Mouse (Mus musculus) liver, embryonic 14.5 days (tissue): Measurements from ENCODE around the gene Col6a6. TPM values are rescaled to one million over a fixed set of nuclear protein-coding genes. Genes with fewer than 3 reads are reported as not detected.

ENCODE experiments used
- ATAC-seq: fragments of 200-750 bp; cut with Nextera tagmentation; 2 replicates; pipeline ENCODE4 v1.8.0; 2017; ENCODE audit warnings: moderate number of reproducible peaks, mild to moderate bottlenecking, moderate library complexity; ENCODE audit not compliant: insufficient read depth
- DNase-seq, 3 experiments: peaks; one replicate each; pipeline ENCODE4 v3.0.0-alpha.2; 2012 to 2013; ENCODE audit warnings: low read depth in 3 of 3, low spot score in 3 of 3
- H3K27ac ChIP-seq: fragments of 300-500 bp; sonication (generic); 2 replicates; pipeline ENCODE4 v1.5.1; 2014; ENCODE audit warnings: moderate library complexity, mild to moderate bottlenecking, control low read depth, inconsistent platforms
- H3K27me3 ChIP-seq: fragments of 300-500 bp; sonication (generic); 2 replicates; pipeline ENCODE4 v1.6.1; 2014; ENCODE audit warnings: mild to moderate bottlenecking, low read length, moderate library complexity; ENCODE audit not compliant: control insufficient read depth, insufficient read depth
- H3K36me3 ChIP-seq: fragments of 300-500 bp; sonication (generic); replicated peaks from 2 replicates; pipeline ENCODE4 v1.6.1; 2014; ENCODE audit warnings: low read depth; ENCODE audit not compliant: control insufficient read depth, insufficient read depth
- H3K4me1 ChIP-seq, 2 experiments: fragments of 200-500 bp in 1 of 2; fragments of 300-500 bp in 1 of 2; sonication (generic) in 1 of 2; replicated peaks; 2 replicates each; pipeline ENCODE4 v1.6.1; 2012 to 2014; ENCODE audit warnings: antibody characterized with exemption in 1 of 2, inconsistent platforms in 1 of 2, low read length in 1 of 2; ENCODE audit not compliant: control insufficient read depth in 2 of 2, insufficient read depth in 2 of 2
- H3K4me2 ChIP-seq: fragments of 300-500 bp; sonication (generic); 2 replicates; pipeline ENCODE4 v1.6.1; 2014; ENCODE audit warnings: low read depth, mild to moderate bottlenecking, control low read depth, moderate library complexity
- H3K4me3 ChIP-seq, 2 experiments: fragments of 200-500 bp in 1 of 2; fragments of 300-500 bp in 1 of 2; sonication (generic) in 1 of 2; 2 replicates each; pipeline ENCODE4 v1.5.1; 2012 to 2014; ENCODE audit warnings: low read depth in 2 of 2, low read length in 2 of 2, mild to moderate bottlenecking in 2 of 2, control low read depth in 1 of 2, inconsistent platforms in 1 of 2, moderate library complexity in 1 of 2; ENCODE audit not compliant: insufficient read depth in 1 of 2
- H3K9ac ChIP-seq: fragments of 300-500 bp; sonication (generic); replicated peaks from 2 replicates; pipeline ENCODE4 v1.6.1; 2014; ENCODE audit warnings: mild to moderate bottlenecking, control low read depth, moderate library complexity
- H3K9me3 ChIP-seq: fragments of 300-500 bp; sonication (generic); 2 replicates; pipeline ENCODE4 v1.6.1; 2016; ENCODE audit warnings: low read length, mixed read lengths; ENCODE audit not compliant: control insufficient read depth
- CTCF ChIP-seq: IDR thresholded peaks from 2 replicates; pipeline ENCODE4 v1.5.1; 2016; ENCODE audit warnings: antibody characterized with exemption, low read depth, control low read depth
- EP300 ChIP-seq: IDR thresholded peaks from 2 replicates; pipeline ENCODE4 v1.6.1; 2016; ENCODE audit warnings: antibody characterized with exemption, low read depth
- WGBS: fragments of 180-500 bp; shearing (Covaris S2); extraction: QIAGEN DNeasy Blood & Tissue Kit; methylation state at CpG from one replicate; pipeline ENCODE4 v1.1.7; 2014; ENCODE audit not compliant: insufficient replicate concordance; 5-methylcytosine and 5-hydroxymethylcytosine counted together
- polyA plus RNA-seq, 2 experiments: library from polyadenylated mRNA; depleted of rRNA in 1 of 2; stranded (reverse) in 1 of 2; unstranded in 1 of 2; fragments of >200 nt; fragmentation: Nextera tagmentation in 1 of 2; extraction: Ambion mirVana in 1 of 2; gene quantifications; 2 replicates each; pipeline versions ENCODE4 v1.2.1 to v1.2.3; 2012 to 2014

The Col6a6 gene
- polyA plus RNA-seq, 2 experiments: 0.15 to 0.18 TPM

DNA sequence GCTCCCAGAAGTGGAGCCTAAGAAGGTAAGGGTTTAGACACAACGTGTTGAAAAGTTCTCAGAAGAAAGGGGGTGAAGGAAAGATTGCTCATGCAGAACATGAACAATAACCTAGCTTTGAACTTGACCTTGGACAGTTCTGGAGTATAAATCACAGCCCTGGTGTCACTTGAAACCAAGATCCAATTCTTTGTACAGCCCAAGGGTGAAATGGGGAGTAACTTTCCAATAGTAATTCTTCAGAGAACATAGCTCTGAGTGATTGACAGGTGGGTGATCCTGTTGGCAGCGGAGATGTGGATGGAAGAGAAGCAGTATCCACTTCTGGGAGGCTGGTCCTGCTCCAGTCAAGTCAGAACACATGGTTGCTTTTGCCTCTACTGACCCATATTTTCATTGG, 62.1 kb downstream of the Col6a6 start:
- H3K9me3 ChIP-seq: no peaks in the 10 kb centered on the region
- no peak overlapping the region for H3K9ac ChIP-seq
- no peak overlapping the region for H3K4me3 ChIP-seq
- no peaks in the 10 kb centered on the region; a peak in 1 of 4 replicates for H3K4me1 ChIP-seq
- ATAC-seq (no peak), DNase-seq (no peak)
- H3K4me2 ChIP-seq: no peak overlapping the region
- TF ChIP-seq EP300 (no peak), CTCF (no peak)
- H3K36me3 ChIP-seq: no peaks in the 10 kb centered on the region
- 35% methylated on average over 2 of the region's 2 CpGs for WGBS
- H3K27me3 ChIP-seq: no peaks in the 10 kb centered on the region
- no peak overlapping the region for H3K27ac ChIP-seq

DNA sequence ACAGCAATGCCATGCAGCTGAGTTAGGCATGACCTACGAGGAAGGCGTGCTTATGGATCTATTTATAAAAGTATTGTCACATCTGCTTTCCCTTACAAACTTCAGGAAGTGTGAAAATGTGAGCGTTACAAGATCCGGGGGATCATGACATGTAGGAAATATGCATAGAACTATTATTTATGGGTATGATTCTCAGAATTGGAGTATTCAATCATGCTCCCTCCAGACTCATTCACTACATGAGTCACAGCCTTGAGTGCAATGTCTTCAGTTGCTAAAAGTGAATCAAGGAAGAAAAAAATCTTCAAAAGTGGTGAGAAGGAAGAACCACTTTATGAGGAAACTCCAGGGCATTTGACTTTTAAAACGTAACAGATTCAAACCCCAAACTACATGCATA, 63.3 kb downstream of the Col6a6 start:
- WGBS: 53% methylated on average over 5 of the region's 5 CpGs
- H3K27me3 ChIP-seq: no peaks in the 10 kb centered on the region
- no peak for DNase-seq
- no peak overlapping the region for H3K4me2 ChIP-seq
- no peak overlapping the region for H3K4me3 ChIP-seq
- H3K36me3 ChIP-seq: no peaks in the 10 kb centered on the region
- TF ChIP-seq EP300 (no peak), CTCF (no peak)
- no peaks in the 10 kb centered on the region for H3K4me1 ChIP-seq
- no peak overlapping the region for H3K27ac ChIP-seq
- no peak overlapping the region for H3K9ac ChIP-seq
- H3K9me3 ChIP-seq: no peaks in the 10 kb centered on the region
- ATAC-seq: no peak

DNA sequence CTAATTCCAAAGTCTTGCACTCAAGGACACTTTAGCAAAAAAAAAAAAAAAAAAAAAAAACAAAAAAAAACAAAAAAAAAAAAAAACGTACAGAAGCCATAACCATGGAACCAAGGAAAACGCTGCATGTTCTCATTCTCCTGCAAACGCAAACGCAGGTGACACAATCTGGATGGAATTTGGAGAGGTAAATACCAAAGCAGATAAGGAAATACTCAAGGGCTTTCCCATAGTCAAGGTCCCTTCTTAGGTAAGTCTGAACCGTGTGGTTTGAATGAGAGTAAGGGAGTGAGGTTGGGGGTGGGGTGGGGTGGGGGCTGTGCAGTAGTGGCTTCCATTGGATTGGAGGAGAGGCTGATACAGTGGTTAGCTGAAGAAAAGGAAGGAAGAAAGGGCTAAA, 63.8 kb downstream of the Col6a6 start:
- WGBS: 51% methylated on average over 5 of the region's 5 CpGs
- ATAC-seq: no peak
- TF ChIP-seq EP300 (no peak), CTCF (no peak)

DNA sequence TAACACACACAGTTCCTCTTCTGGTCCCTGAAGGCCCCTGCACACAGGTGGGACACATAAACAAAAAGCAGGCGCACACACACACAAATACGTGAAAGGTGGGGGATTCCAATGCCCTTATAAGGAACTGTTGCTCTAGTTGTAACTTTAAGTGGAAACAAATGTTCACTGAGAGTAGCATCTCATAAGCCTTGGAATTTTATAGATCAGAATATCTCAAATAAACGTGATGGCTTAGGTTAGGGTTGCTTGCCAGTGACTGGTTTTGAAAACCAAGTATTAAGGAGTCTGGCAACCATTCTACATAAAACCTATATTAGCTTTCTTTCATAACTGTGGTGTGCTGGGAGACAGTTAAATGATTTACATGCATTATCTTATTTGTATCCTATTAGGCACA, 64.3 kb downstream of the Col6a6 start:
- no peak overlapping the region for H3K4me3 ChIP-seq
- no peaks in the 10 kb centered on the region for H3K4me1 ChIP-seq
- TF ChIP-seq EP300 (no peak), CTCF (no peak)
- H3K36me3 ChIP-seq: no peaks in the 10 kb centered on the region
- no peaks in the 10 kb centered on the region for H3K27me3 ChIP-seq
- H3K27ac ChIP-seq: no peak overlapping the region
- ATAC-seq (no peak), DNase-seq (no peak)
- no peak overlapping the region for H3K9ac ChIP-seq
- WGBS: 49% methylated on average over 3 of the region's 3 CpGs
- H3K4me2 ChIP-seq: no peak overlapping the region
- no peaks in the 10 kb centered on the region for H3K9me3 ChIP-seq

More for the DNA sequence above, 63.8 kb downstream of the Col6a6 start:
- Histone ChIP-seq H3K4me3 (no peak overlapping the region), H3K9ac (no peak overlapping the region), H3K36me3 (no peaks in the 10 kb centered on the region), H3K27ac (no peak overlapping the region), H3K9me3 (no peaks in the 10 kb centered on the region), H3K4me1 (no peaks in the 10 kb centered on the region), H3K4me2 (no peak overlapping the region), H3K27me3 (no peaks in the 10 kb centered on the region)
- DNase-seq: no peak

DNA sequence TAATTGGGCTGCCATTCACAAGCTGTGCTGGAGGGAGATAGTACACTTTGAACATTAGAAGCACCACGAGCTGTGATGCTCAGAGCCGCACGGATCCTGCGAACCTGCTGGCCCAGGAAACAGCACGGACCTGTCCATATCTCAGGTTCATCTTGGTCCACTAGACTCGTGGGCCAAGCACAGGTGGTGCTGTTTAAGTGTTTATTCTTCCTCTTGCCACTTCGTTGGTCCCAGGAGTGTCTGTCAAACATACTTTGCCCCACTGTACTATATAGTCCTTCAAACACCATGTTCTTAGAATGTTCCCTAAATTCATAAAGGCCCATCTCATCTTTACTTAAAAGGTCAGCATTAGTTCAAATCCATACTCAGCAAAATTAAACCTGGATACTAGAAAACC, 65.7 kb downstream of the Col6a6 start:
- Histone ChIP-seq H3K4me1 (no peaks in the 10 kb centered on the region), H3K27ac (no peak overlapping the region), H3K4me3 (no peak overlapping the region), H3K9me3 (no peaks in the 10 kb centered on the region), H3K27me3 (no peaks in the 10 kb centered on the region), H3K4me2 (no peak overlapping the region), H3K9ac (no peak overlapping the region), H3K36me3 (no peaks in the 10 kb centered on the region)
- ATAC-seq (no peak), DNase-seq (no peak)
- no peak for TF ChIP-seq EP300
- TF ChIP-seq CTCF: no peak
- 72% methylated on average over 7 of the region's 7 CpGs for WGBS
